Mouse (Mus musculus) hindbrain, embryonic 13.5 days (tissue): Measurements from ENCODE around the gene Evi5l. TPM values are rescaled to one million over a fixed set of nuclear protein-coding genes. Genes with fewer than 3 reads are reported as not detected.

ENCODE experiments used
- polyA plus RNA-seq: library from polyadenylated mRNA; unstranded; fragments of >200 nt; fragmentation: Nextera tagmentation; extraction: Ambion mirVana; gene quantifications from 2 replicates; pipeline ENCODE4 v1.2.1, GENCODE M21; 2015

Evi5l gene
- polyA plus RNA-seq, 1 experiment from 2014 or later, result 93.5 TPM

Other genes with a start within 250 kb of the Evi5l start
- not detected in 2 replicates for gene Cd209b, start 239.7 kb upstream of the Evi5l start, polyA plus RNA-seq
- gene Cd209c, start 211.8 kb upstream of the Evi5l start, polyA plus RNA-seq, result 0.36 and 0.81 TPM in 2 replicates
- gene Cd209f, start 60.7 kb upstream of the Evi5l start, polyA plus RNA-seq, result not detected in 2 replicates
- not detected in 2 replicates for gene Cd209g, start 32.5 kb upstream of the Evi5l start, polyA plus RNA-seq
- gene Prr36, start 50.9 kb downstream of the Evi5l start, polyA plus RNA-seq, result 40.2 and 47.7 TPM in 2 replicates
- not detected in 2 replicates for gene Lrrc8e, start 60.3 kb downstream of the Evi5l start, polyA plus RNA-seq
- 28.5 and 30.8 TPM in 2 replicates for gene Map2k7, start 72.2 kb downstream of the Evi5l start, polyA plus RNA-seq
- gene Gm49320, start 72.3 kb downstream of the Evi5l start, polyA plus RNA-seq, result 1.00 and 1.7 TPM in 2 replicates
- gene Tgfbr3l, start 81.6 kb downstream of the Evi5l start, polyA plus RNA-seq, result 5.0 and 5.2 TPM in 2 replicates
- 62.1 and 65.2 TPM in 2 replicates for gene Snapc2, start 86.5 kb downstream of the Evi5l start, polyA plus RNA-seq
- 281 and 287 TPM in 2 replicates for gene Ctxn1, start 92.7 kb downstream of the Evi5l start, polyA plus RNA-seq
- 41.5 and 42.6 TPM in 2 replicates for gene Timm44, start 109.3 kb downstream of the Evi5l start, polyA plus RNA-seq
- 22.3 and 24.9 TPM in 2 replicates for gene Ccl25, start 158.6 kb downstream of the Evi5l start, polyA plus RNA-seq
- 121 and 127 TPM in 2 replicates for gene Elavl1, start 158.8 kb downstream of the Evi5l start, polyA plus RNA-seq